Mouse (Mus musculus) urinary bladder, postnatal 36 days (tissue): ENCODE measurements around the gene Gm20661.

ENCODE experiments used
- DNase-seq, 2 experiments: peaks; one replicate each; pipeline ENCODE4 v3.0.0; 2022; ENCODE audit warnings: low spot score in 2 of 2, mixed read lengths in 1 of 2

The Gm20661 gene

DNA sequence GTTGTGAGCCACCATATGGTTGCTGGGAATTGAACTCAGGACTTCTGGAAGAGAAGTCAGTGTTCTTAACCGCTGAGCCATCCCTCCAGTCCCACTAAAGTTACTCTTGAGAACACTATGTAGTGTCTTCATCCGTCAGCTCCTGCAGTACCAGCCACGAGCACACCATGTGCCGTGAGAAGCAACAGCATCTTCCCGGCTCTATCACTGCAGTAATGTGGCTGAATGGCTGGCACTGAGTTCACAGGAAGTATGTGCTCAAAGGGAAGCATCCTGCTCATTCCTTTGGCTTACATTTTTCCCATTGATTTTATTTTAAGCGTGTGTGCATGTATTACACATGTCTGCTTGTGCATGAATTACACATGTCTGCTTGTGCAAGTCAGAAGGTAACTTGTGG lies 15.4 kb upstream of the Gm20661 start:
- DNase-seq = no peak

GRCm38 (mm10) chr9:107968531-107968930 lies 14.3 kb upstream of the Gm20661 start:
- no peak for DNase-seq

DNA sequence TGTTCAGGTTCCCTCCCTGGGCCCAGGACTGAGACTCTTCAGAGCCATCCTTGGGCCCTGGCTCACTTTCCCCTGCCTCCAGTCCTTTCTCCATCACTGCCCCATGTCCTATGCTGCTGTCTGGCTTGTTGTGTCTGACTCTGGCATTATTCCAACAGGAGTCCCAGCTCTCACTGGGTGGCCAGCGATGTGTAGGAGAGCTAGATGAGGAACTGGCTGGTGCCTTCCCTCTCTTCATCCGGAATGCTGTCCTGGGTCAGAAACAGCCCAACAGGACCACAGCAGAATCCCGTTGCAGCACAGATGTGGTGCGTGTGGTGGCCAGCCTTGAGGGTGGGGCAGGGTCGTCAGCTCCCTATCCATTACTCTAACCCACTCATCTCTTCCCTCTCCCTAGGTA lies 12.5 kb upstream of the Gm20661 start:
- no peak for DNase-seq

DNA sequence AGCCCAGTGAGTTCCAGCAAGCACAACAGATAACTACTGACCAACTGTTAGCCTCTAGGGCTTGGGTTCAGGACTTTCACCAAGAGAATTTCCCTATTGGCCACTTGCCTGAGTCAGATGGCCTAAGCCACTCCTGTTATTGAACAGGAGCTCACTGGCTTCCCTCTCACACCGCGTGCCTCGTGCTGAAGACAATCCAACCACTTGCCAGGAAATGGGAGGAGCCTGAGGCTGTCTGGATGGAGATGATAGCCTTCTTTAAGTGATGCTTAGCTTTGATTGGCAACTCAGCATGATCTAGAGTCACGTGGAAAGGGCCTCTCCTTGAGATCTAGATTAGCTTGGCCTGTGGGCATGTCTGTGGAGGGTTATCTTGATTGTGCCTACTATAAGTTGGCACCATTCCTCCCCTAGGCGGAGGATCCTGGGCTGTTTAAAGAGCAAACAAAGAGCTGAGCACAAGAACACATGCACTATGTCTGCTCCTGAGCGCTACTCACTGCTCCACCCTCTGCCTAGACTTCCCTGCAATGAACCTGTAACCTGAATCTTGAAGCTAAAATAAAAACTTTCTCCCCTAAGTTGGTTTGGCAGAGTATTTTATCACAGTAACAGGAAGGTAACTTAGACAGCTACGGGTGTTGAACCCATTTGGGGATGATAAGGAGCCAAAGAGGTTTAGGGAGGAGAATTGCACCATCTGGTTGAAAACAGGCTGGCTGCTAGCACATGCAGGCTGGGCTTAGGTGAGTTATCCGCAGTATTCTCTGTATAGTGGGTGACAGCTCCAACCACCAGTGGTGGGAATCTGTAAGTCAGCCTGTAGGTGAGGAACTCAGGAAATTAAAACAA lies 10.9 kb upstream of the Gm20661 start:
- DNase-seq = no peak

- no peak for DNase-seq
These were observed 8.2 kb upstream of the Gm20661 start for GRCm38 (mm10) chr9:107974491-107975171.

GRCm38 (mm10) chr9:107975399-107976386 lies 7.2 kb upstream of the Gm20661 start, which contains the start of gene Uba7:
Gene Uba7, plus strand, starts transcription at chr9:107975505.
- DNase-seq = peak; percentile 26 to 27

DNA sequence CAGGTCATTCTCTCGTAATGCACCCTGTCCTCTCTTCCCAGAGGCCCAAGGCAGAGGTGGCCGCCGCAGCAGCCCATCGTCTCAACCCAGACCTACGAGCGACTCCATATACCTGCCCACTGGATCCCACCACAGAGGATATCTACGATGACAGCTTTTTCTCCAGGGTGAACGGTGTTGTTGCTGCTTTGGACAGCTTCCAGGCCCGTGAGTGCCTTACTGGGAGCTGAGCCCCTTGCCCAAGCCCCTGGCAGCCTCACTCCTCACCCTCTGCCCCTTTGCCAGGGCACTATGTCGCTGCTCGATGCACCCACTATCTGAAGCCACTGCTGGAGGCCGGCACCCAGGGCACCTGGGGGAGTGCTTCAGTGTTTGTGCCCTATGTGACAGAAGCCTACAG lies 4.0 kb upstream of the Gm20661 start:
- no peak for DNase-seq

DNA sequence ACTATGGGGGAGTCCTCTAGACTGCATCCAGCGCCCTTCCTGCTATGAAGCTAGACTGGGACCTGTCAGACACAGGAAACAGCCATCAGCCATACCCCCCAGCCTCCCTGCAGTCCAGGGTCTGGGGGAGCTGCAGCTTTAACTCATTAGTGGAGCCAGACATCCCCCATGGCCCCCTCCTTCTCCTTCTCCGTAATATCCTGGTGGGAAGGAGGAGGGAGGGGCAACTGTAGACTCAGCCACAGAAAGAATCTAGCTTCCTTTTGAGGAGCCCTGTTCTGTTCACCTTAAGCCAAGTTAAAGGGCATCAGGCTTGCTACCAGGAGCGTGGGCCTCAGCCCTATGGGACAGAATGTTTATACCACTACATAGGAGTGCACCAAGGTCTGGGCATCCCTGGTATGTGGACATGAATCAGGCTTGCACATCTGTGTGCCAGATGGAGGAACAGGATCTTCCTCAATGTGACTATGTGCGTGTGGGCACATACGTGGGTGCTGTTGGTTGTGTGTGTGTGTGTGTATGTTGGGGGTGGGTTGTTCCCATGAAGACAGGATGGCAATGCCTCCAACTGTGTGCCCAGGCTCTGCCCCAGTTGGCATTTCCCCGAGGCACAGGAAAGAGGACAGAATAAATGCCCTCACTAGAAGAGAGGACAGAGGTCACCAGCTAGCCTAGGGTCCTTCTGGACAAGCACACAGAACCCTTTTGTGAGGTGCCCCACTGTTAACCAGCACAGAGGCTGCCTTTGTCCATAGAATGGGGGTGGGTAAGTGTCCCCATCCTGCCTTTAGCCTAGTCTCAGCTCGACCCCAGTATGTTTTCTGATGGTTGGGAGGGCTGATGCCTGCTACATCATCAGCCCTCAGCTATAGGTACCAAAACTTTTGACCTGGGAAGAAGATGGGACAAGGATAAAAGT lies 913 bp upstream of the Gm20661 start:
- DNase-seq = no peak

GRCm38 (mm10) chr9:107983421-107983890 lies 598 bp downstream of the Gm20661 start:
- peak in 1 of 2 experiments; percentile 68 for DNase-seq

DNA sequence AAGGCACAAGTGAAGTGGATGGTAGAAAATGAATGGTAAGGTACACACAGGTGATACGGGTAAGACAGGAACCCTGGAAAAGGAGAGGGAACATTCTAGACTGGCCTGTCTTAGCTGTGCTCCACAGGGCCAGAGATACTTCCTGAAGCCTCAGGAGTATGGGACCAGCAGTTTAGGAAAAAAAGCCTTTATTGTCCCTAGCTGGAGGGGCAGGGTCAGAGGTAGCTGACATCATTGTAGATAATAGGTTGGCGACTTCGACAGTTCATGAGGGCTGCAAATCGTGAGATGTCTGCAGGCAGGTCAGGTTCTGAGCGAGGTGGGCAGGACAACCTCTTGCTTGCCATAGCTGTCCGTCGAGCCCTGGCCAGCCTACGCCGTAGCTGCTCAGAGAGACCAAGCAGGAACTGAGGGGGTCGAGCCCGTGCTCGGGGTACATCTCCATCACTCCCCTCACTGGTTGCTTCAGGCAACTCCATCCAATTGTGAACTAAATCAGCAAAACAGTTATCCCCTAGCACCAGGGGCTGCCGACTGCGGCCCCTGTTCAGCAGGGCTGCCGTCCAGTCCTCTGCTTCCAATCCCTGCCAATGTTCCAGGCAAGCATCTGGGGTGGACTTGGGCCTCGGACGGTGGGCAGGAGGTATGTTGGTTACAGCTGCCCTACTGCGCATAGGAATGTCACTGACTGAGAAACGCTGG lies 1.3 kb downstream of the Gm20661 start:
- DNase-seq = no peak

GRCm38 (mm10) chr9:107984754-107985055 lies 1.8 kb downstream of the Gm20661 start:
- no peak for DNase-seq

GRCm38 (mm10) chr9:107985131-107986119 lies 2.6 kb downstream of the Gm20661 start, which contains the start of gene Inka1:
Gene Inka1, minus strand, starts transcription at chr9:107985879.
- peak; percentile 85 to 88 for DNase-seq

DNA sequence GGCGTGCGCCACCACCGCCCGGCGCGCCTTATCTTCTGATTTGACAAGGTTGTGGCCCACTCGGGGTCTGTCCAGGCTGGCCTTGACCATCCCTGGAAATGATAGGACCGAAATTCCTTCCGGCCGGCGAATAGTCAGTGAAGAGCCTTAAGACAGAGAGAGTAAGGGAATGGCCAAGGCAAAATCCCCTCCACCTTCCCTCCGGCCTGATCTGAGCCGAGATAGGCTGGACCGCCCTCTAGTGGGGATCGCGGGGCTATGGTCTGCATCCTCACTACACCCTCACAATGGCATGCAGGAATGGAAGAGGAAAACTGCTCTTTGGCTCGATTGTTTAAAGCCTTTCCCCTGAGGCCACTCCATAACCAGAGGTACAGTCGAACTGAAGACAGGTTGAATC lies 3.5 kb downstream of the Gm20661 start:
- DNase-seq = peak; percentile 56 to 80

DNA sequence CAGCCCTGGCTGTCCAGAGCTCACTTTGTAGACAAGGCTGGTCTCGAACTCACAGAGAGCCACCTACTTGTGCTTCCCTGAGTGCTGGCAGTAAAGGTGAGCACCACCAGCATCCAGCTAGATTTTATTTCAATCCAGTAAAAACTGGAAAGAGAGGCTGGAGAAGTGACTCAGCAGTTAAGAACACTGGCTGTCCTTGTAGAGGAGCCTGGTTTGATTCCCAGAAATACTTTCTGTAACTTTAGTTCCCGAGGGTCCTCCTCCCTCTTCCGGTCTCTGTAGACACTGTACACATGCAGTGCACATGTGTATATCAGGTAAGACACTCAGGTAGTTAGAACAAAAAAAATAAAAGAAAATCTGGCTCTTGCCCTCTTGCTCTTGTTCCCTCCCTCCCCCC lies 5.1 kb downstream of the Gm20661 start:
- DNase-seq = no peak

- no peak for DNase-seq
These were observed 9.3 kb downstream of the Gm20661 start, which contains the start of gene Cdhr4 for GRCm38 (mm10) chr9:107992197-107992596. Gene Cdhr4, plus strand, starts transcription at chr9:107992497.

- no peak for DNase-seq
These were observed 10.2 kb downstream of the Gm20661 start for GRCm38 (mm10) chr9:107993013-107993412.

DNA sequence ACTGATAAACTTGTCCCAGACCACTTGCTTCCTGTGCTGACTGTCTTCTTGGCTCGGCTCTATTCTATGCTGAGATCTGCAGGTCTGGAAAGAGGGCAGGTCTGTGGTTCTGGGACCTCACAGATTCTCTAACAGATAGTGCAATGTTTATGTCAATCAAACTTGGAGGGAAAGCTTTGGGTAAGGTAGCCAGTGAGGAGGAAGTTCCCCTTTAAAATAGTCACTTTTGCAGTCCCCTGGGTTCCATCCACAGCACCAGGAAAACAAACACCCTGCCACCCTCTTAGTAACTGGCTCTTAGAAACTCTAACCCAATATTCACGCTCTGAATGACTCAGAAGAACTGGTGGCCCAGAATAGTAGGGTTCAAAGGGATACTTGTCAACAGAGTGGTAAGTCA lies 11.6 kb downstream of the Gm20661 start:
- DNase-seq = no peak

GRCm38 (mm10) chr9:107995513-107995912 lies 12.7 kb downstream of the Gm20661 start:
- DNase-seq = no peak

- no peak for DNase-seq
These were observed 13.2 kb downstream of the Gm20661 start, which contains the start of gene Gm20662 for GRCm38 (mm10) chr9:107996049-107996448. Gene Gm20662, plus strand, starts transcription at chr9:107996349.
